Mouse (Mus musculus) common myeloid progenitor, adult 5-6 weeks (primary cell): Measurements from ENCODE around the gene Sik1. TPM values are rescaled to one million over a fixed set of nuclear protein-coding genes. Genes with fewer than 3 reads are reported as not detected.
"Not testable (repeated sequence)": the region's sequence is repeated elsewhere in the genome, so short reads cannot be mapped to it uniquely, and the experiment has no call there.

Experiments used
- ATAC-seq: replicated peaks from 2 replicates; pipeline ENCODE4 v1.8.0; 2016; ENCODE audit warnings: low read depth, mild to moderate bottlenecking, moderate TSS enrichment, inconsistent platforms; ENCODE audit not compliant: poor library complexity, severe bottlenecking
- total RNA-seq: library from RNA; stranded (forward); fragments of 200-1000, 187-1606 nt; gene quantifications from 2 replicates; pipeline ENCODE4 v1.2.3, GENCODE M21; 2017

Sik1 gene
- 21.1 and 29.5 TPM in 2 replicates for total RNA-seq

- peak; percentile 76 for ATAC-seq
These were observed at the start of gene Sik1 for GRCm38 (mm10) chr17:31855597-31856518. Gene Sik1, minus strand, starts transcription at chr17:31855804.

- no peak for ATAC-seq
These were observed 49.7 kb upstream of the Sik1 start for GRCm38 (mm10) chr17:31905201-31905790.

DNA sequence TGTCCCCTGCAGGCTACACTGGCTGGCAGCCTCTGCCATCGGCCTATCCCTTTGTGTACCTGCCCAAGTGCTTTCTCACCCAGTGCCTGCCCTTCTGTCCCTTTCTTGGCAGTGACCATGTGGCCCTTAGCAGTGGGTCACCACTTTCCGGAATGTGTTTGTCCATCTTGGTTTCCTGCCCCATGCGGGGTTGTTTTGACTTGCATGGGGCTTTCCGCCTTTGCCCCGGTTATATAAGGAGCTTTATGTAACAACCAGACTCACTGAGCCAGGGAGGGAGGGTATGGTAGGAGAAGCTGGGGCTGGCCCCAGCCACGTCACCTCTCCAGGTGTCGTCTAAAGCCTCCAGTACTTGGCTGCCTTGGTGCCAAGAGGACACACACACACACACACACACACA lies 48.4 kb upstream of the Sik1 start:
- no peak for ATAC-seq

- no peak for ATAC-seq
These were observed 47.1 kb upstream of the Sik1 start for GRCm38 (mm10) chr17:31902630-31903198.

DNA sequence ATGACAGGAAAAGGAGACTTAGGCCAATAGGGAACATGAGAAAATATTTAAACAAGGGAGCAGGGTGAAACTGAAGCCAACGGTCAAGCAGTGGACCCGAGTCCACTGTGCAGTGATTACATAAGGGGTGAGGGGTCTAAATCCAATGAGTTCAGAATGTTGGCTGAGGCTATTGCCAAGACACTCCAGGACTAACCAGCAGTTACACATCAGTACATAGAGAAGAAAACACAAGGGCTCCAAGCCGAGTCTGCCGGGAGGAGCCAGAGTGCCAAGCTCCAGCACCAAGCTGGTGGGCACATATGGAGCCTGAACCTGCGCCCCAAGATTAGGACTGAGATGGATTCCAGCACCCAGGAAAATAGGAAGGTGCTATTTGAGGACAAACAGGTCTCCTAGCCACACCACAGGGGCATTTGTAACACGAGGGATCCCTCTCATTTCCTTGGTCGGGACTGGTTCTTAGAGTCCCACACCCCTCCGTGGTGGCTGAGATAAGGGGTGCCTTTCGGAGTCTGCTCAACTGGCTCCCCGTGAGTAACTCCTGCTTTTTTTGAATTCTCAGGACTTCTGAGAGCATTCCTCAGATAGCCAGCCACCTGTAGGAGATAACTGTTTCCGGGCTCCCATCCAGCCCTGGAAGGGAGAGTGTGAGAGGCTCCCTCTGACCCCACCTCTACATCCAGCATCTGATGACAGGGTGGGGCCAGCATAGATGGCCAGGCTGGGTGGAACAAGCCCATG lies 46.0 kb upstream of the Sik1 start:
- no peak for ATAC-seq

DNA sequence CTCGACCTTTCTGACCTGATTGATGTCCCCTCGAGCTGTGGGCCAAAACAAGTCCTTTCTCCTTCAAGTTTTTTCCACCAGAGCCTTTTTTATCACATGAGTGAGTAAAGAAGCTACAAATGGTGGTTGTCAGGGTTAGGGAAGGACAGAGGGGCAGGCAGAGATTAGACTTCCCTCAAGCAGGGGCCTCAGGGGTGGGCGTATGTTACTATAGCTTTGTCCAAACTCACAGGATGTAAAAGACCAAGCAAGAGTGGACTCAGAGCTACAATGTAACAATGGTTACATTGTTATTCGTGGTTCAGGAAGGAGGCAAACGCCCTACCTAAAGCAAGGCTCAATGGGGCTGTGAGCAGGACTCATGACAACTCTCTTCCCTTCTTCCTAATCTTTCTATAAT lies 43.3 kb upstream of the Sik1 start:
- no peak for ATAC-seq

DNA sequence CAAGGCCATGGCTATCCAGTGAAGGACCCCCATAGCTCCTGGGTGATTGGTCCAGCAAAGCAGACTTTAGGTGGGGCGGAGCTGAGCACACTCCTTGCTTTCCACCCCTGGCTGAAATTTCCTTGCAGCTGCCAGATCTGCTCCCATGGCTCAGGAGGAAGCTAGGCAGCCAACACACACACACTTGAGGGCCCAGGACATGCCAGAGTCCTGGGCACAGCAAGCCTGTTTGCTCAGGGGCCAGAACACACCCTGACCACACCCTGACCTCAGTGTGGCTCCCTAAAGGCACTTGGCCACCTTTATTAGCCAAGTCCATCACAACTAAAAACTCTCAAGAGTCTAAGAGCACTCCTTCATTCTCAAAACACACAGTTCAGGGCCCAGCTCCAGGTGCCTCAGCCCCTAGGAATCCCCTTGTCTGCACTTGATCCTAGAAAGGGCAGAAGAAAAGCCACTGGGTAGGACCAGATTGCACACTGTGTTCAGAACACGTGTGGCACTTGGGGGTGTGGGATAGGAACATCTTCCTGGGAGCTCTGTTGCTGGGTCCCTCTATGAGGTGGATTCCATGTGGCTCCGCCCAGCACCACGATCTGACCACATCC lies 41.7 kb upstream of the Sik1 start:
- ATAC-seq, result no peak

GRCm38 (mm10) chr17:31896751-31897150 lies 41.1 kb upstream of the Sik1 start:
- no peak for ATAC-seq

GRCm38 (mm10) chr17:31896311-31896710 lies 40.7 kb upstream of the Sik1 start:
- no peak for ATAC-seq

- ATAC-seq, result no peak
These were observed 37.9 kb upstream of the Sik1 start for GRCm38 (mm10) chr17:31893371-31894060.

DNA sequence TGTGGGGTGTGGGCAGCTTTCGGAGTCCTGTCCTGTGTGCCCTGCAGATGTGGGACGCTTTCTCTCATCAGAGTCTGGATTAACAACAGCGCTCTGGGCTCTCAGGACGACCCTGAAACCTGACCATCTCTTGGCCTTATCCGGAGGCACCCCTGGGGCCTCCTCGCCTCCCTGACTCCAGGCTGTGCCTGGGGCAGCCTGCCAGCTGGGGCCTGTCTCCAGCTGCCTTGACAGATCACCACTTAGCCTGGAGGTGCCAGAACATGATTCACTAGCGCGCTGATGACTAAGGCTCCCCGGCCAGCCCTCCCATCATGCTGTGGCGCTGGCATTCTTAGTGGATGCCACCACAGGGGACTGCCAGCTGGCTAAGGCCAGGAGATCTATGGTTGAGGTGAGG lies 37.1 kb upstream of the Sik1 start:
- ATAC-seq, result peak; percentile 46

DNA sequence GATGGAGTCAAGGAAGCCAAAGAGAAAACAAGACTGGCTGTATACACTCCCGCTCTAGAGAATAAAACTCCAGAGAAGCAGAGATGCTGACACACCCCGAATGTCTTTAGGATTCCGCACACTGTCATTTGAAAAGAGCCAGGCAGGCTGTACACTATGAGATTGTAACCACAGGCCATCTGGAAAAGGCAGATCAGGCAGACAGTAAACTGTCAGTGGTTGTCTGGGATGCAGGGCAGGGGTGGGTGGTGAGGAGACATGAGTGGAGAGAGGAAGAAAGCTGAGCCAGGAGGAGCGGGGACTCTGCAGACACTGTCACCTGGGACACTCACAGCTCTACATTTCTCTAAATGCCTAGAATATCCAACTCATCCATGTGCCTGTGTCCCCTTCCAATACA lies 36.3 kb upstream of the Sik1 start:
- ATAC-seq, result peak; percentile 87

GRCm38 (mm10) chr17:31890311-31890951 lies 34.8 kb upstream of the Sik1 start:
- ATAC-seq, result no peak

GRCm38 (mm10) chr17:31889446-31890201 lies 34.0 kb upstream of the Sik1 start:
- ATAC-seq, result no peak

- no peak for ATAC-seq
These were observed 32.9 kb upstream of the Sik1 start for GRCm38 (mm10) chr17:31888540-31888939.

DNA sequence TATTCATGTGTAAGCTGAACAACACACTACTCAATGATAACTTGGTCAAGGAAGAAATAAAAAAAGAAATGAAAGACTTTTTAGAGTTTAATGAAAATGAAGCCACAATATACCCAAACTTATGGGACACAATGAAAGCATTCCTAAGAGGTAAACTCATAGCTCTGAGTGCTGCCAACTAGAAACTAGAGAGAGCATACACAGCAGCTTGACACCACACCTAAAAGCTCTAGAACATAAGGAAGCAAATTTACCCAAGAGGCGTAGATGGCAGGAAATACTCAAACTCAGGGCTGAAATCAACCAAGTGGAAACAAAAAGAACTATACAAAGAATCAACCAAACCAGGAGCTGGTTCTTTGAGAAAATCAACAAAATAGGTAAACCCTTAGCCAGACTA lies 29.1 kb upstream of the Sik1 start:
- not testable (repeated sequence) for ATAC-seq

DNA sequence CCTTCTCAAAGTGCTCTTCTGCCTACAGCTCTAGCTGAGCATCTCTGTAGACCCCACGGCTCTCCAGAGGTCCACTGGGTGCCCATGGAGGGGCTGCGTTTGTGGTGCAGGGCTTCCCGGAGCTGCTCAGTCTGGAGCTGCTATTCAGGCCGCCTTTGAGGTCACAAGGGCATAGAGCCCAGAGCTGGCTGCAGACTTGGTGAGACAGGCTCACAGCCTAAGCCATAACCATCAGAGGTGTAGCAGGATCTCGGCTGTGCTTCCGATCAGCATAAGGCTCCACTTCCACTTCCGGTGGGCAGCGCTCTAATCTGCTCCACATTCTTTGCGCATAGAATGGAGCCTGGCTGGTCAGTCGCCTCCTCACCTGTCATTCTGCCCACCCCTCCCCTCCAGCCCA lies 23.8 kb upstream of the Sik1 start:
- ATAC-seq, result no peak

- peak; percentile 36; the same call in 1 of the 2 replicates for ATAC-seq
These were observed 22.1 kb upstream of the Sik1 start for GRCm38 (mm10) chr17:31877650-31878141.
